Mouse (Mus musculus) testis, postnatal 14 days (tissue): Measurements from ENCODE around the gene Pcnt.

Source experiments
- DNase-seq: peaks from one replicate; pipeline ENCODE4 v3.0.0; 2021; ENCODE audit warnings: low spot score

The Pcnt gene

DNA sequence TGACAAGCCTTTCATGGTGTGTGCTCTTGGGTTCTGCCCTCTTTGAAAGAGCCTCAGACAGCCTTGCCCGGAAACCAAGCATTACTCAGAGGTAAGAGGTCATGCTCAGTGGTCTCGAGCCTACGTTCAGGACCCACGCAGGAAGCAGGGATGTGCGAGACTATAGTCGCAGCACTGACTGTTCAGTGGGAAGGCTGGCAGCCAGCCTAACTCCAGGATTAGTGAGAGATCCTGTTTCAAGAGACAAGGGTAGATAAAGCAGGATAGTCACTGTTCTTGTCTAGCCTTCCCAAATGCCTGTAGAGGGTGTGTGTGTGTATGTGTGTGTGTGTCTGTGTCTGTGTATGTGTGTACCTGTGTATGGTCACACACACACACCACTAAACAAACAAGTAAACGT lies 126.4 kb downstream of the Pcnt start:
- DNase-seq, result no peak

DNA sequence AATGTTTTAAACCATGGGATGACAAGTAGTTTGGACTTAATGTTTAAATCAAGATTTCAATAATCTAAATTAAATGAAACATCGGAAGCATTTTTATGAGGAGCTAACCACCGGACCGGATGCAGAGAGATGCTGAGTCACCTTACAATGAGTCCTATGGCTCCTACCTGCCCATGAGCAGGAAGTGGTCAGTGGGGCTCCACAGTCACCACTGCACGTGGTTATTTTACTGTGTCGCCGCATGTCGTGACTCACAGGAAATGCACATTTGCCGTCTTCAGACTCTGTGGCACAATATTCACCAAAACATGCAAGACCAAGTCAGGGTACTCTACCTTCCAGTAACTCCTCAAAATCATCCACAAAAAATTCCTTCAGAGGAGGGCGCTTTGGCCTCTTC lies 135.8 kb downstream of the Pcnt start:
- no peak for DNase-seq
